Mouse (Mus musculus) c-Kit-positive CD71-negative TER-119-negative erythroid progenitor cells, embryonic 14.5 days (primary cell): ENCODE results near the gene Iqsec1.

Source experiments
- DNase-seq: peaks from one replicate; pipeline ENCODE4 v3.0.0-alpha.2; 2013; ENCODE audit warnings: low read depth

Iqsec1 gene

GRCm38 (mm10) chr6:90887024-90887775 lies 101.3 kb downstream of the Iqsec1 start:
- no peak for DNase-seq

- DNase-seq: no peak
Observed at GRCm38 (mm10) chr6:90885626-90886025, 102.9 kb downstream of the Iqsec1 start.

GRCm38 (mm10) chr6:90884631-90885030 lies 103.9 kb downstream of the Iqsec1 start:
- DNase-seq: no peak

GRCm38 (mm10) chr6:90880975-90881374 lies 107.5 kb downstream of the Iqsec1 start:
- DNase-seq: no peak

- DNase-seq: no peak
Observed at GRCm38 (mm10) chr6:90880404-90880803, 108.1 kb downstream of the Iqsec1 start.

GRCm38 (mm10) chr6:90871581-90871980 lies 116.9 kb downstream of the Iqsec1 start:
- no peak for DNase-seq

GRCm38 (mm10) chr6:90868033-90868432 lies 120.5 kb downstream of the Iqsec1 start:
- DNase-seq: no peak

GRCm38 (mm10) chr6:90861370-90861769 lies 127.1 kb downstream of the Iqsec1 start:
- no peak for DNase-seq

- DNase-seq: no peak
Observed at GRCm38 (mm10) chr6:90857844-90858243, 130.6 kb downstream of the Iqsec1 start.

- DNase-seq: peak; percentile 13
Observed at GRCm38 (mm10) chr6:90852360-90852759, 136.1 kb downstream of the Iqsec1 start.

GRCm38 (mm10) chr6:90848068-90848467 lies 140.4 kb downstream of the Iqsec1 start:
- no peak for DNase-seq

- no peak for DNase-seq
Observed at GRCm38 (mm10) chr6:90847523-90847922, 141.0 kb downstream of the Iqsec1 start.

GRCm38 (mm10) chr6:90839972-90840371 lies 148.5 kb downstream of the Iqsec1 start:
- DNase-seq: no peak

- DNase-seq: no peak
Observed at GRCm38 (mm10) chr6:90836749-90837148, 151.7 kb downstream of the Iqsec1 start.

- DNase-seq: no peak
Observed at GRCm38 (mm10) chr6:90829536-90829935, 158.9 kb downstream of the Iqsec1 start.

GRCm38 (mm10) chr6:90825063-90825462 lies 163.4 kb downstream of the Iqsec1 start:
- peak; percentile 53 for DNase-seq

- DNase-seq: no peak
Observed at GRCm38 (mm10) chr6:90823322-90823721, 165.2 kb downstream of the Iqsec1 start.

GRCm38 (mm10) chr6:90821916-90822602 lies 166.4 kb downstream of the Iqsec1 start:
- no peak for DNase-seq

- DNase-seq: no peak
Observed at GRCm38 (mm10) chr6:90819880-90820279, 168.6 kb downstream of the Iqsec1 start.

GRCm38 (mm10) chr6:90818956-90819355 lies 169.5 kb downstream of the Iqsec1 start:
- DNase-seq: peak; percentile 64

- DNase-seq: no peak
Observed at GRCm38 (mm10) chr6:90816551-90816950, 171.9 kb downstream of the Iqsec1 start.

- no peak for DNase-seq
Observed at GRCm38 (mm10) chr6:90815341-90815740, 173.1 kb downstream of the Iqsec1 start.

GRCm38 (mm10) chr6:90813526-90813925 lies 175.0 kb downstream of the Iqsec1 start:
- no peak for DNase-seq

GRCm38 (mm10) chr6:90812584-90812983 lies 175.9 kb downstream of the Iqsec1 start:
- no peak for DNase-seq
